Mouse (Mus musculus) neural tube, embryonic 14.5 days (tissue): ENCODE measurements around the gene Fgd2. TPM values are rescaled to one million over a fixed set of nuclear protein-coding genes. Genes with fewer than 3 reads are reported as not detected.
"Not testable (repeated sequence)": the region's sequence is repeated elsewhere in the genome, so short reads cannot be mapped to it uniquely, and the experiment has no call there.

ENCODE experiments used
- ATAC-seq: fragments of 200-750 bp; cut with Nextera tagmentation; 2 replicates; pipeline ENCODE4 v1.8.0; 2017; ENCODE audit warnings: low read depth, mild to moderate bottlenecking, moderate TSS enrichment, moderate library complexity
- H3K27ac ChIP-seq: fragments of 300-500 bp; sonication (generic); 2 replicates; pipeline ENCODE4 v1.5.1; 2014; ENCODE audit warnings: low read depth, mild to moderate bottlenecking, control low read depth, low read length, moderate library complexity, mixed read lengths
- H3K27me3 ChIP-seq: fragments of 300-500 bp; sonication (generic); 2 replicates; pipeline ENCODE4 v1.6.1; 2014; ENCODE audit warnings: low read length; ENCODE audit not compliant: control insufficient read depth, insufficient read depth
- H3K36me3 ChIP-seq: fragments of 300-500 bp; sonication (generic); 2 replicates; pipeline ENCODE4 v1.6.1; 2014; ENCODE audit warnings: low read length, mixed read lengths; ENCODE audit not compliant: control insufficient read depth, insufficient read depth
- H3K4me1 ChIP-seq: fragments of 300-500 bp; sonication (generic); 2 replicates; pipeline ENCODE4 v1.6.1; 2014; ENCODE audit warnings: low read length; ENCODE audit not compliant: control insufficient read depth, insufficient read depth
- H3K4me2 ChIP-seq: fragments of 300-500 bp; sonication (generic); 2 replicates; pipeline ENCODE4 v1.6.1; 2014; ENCODE audit warnings: mild to moderate bottlenecking, low read depth, low read length, control low read depth
- H3K4me3 ChIP-seq: fragments of 300-500 bp; sonication (generic); 2 replicates; pipeline ENCODE4 v1.5.1; 2014; ENCODE audit warnings: low read depth, low read length, control low read depth, mixed read lengths
- H3K9ac ChIP-seq: fragments of 300-500 bp; sonication (generic); replicated peaks from 2 replicates; pipeline ENCODE4 v1.6.1; 2014; ENCODE audit warnings: low read depth, mild to moderate bottlenecking, control low read depth, low read length, mixed read lengths
- H3K9me3 ChIP-seq: fragments of 300-500 bp; sonication (generic); 2 replicates; pipeline ENCODE4 v1.6.1; 2016; ENCODE audit warnings: low read length; ENCODE audit not compliant: control insufficient read depth
- WGBS: fragments of 180-500 bp; shearing (Covaris S2); extraction: QIAGEN DNeasy Blood & Tissue Kit; methylation state at CpG from one replicate; pipeline ENCODE4 v1.1.7; 2014; 5-methylcytosine and 5-hydroxymethylcytosine counted together
- polyA plus RNA-seq: library from polyadenylated mRNA; unstranded; fragments of >200 nt; fragmentation: Nextera tagmentation; extraction: Ambion mirVana; gene quantifications from 2 replicates; pipeline ENCODE4 v1.2.1, GENCODE M21; 2014

Fgd2 gene
- polyA plus RNA-seq, 1 experiment from 2014 or later, result 3.8 TPM

DNA sequence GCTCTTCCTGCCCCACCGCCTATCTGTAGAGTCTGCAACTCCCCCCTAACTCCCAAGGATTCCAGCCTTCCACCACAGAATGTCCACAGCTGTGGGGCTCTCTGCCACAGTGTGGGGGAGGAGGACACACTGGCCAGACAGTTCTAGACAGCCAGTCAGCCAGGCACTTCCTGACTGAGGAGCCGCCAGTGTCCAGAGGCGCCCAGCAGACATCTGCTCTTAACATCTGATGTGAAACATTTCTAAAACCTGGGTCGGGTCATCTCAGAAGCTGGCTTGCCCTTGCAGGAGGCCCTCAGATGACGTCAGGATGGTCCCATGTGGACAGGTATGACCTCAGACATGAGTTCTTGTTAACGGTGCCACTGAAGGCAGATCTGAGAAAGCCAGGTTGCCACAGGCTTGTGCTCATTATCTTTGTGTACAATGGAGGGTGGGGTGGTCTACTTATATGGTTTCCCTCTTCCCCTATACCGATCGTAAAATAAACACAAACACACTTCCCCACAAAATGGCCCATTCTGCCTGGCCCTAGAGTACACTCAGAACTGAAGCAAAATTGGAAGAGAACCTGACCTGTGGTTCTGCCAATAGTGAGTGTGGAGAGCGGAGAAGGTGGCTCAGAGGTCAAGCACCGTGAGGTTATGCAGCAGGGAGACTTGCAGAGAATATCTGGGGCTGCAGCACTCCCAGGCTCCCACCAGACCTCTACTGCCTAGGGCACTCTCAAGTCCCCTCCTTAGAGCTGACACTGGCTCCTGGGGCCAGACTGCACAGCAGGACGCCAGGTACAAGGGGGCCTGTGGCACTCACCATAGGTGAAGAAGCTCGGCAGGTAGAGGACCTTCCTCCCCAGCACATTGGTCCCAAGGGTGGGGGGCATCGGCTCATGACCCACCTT is 18.5 kb upstream of the Fgd2 start:
- H3K4me1 ChIP-seq, result peaks cover 24% of the 10 kb centered on the region
- WGBS, result 52% methylated on average over 13 of the region's 13 CpGs
- ATAC-seq, result no peak
- H3K4me3 ChIP-seq, result no peak overlapping the region
- H3K9ac ChIP-seq, result no peak overlapping the region
- no peaks in the 10 kb centered on the region for H3K27me3 ChIP-seq
- peaks cover 37% of the 10 kb centered on the region for H3K36me3 ChIP-seq
- no peaks in the 10 kb centered on the region for H3K9me3 ChIP-seq
- peak overlapping the region; percentile 69 for H3K27ac ChIP-seq
- no peak overlapping the region for H3K4me2 ChIP-seq

DNA sequence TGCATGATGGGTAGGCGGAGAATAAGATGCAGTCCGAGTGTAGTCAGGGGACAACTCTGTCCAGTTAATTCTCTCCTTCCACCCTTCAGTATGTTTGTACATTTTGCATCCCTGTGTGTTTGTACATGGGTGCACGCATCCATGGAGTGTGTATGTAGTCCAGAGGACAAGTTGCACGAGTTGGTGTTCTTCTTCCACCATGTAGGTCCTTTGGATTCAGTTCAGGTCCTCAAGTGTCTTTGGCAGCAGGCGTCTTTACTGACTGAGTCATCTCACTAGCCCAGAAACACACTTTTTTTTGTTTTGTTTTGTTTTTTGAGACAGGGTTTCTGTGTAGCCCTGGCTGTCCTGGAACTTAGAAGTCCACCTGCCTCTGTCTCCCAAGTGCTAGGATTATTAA is 17.5 kb upstream of the Fgd2 start:
- ATAC-seq, result no peak
- no peak overlapping the region for H3K4me3 ChIP-seq
- no peak overlapping the region for H3K27ac ChIP-seq
- H3K4me2 ChIP-seq, result no peak overlapping the region
- 93% methylated on average over 5 of the region's 5 CpGs for WGBS
- H3K9me3 ChIP-seq, result no peaks in the 10 kb centered on the region
- peaks cover 33% of the 10 kb centered on the region for H3K36me3 ChIP-seq
- peaks cover 26% of the 10 kb centered on the region for H3K4me1 ChIP-seq
- no peak overlapping the region for H3K9ac ChIP-seq
- no peaks in the 10 kb centered on the region for H3K27me3 ChIP-seq

DNA sequence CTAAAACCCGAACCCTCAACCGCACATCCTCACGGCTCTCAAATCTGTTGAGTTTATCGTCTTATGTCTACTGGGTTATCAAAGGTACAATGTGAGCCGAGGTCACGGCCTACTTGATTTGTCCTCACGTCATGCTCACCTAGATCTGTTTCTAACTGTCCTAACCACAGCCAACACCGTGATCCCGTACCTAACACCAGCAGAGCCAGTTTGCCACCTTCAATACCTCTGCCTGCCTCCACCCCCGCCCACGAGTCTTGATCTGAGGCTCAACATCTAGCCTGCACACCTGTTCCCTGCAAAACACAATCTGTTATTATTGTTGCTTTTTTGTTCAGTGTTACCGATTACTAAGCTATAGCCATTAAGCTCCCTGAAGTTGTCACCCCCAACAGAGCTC is 15.4 kb upstream of the Fgd2 start:
- 97% methylated on average over 12 of the region's 12 CpGs for WGBS
- Histone ChIP-seq H3K27me3 (no peaks in the 10 kb centered on the region), H3K9ac (no peak overlapping the region; the same call in 1 of the 2 replicates), H3K36me3 (peaks cover 13% of the 10 kb centered on the region), H3K9me3 (no peaks in the 10 kb centered on the region), H3K27ac (no peak overlapping the region), H3K4me1 (peaks cover 19% of the 10 kb centered on the region), H3K4me3 (no peak overlapping the region), H3K4me2 (peak overlapping the region; percentile 61; the same call in 1 of the 2 replicates)
- no peak for ATAC-seq

DNA sequence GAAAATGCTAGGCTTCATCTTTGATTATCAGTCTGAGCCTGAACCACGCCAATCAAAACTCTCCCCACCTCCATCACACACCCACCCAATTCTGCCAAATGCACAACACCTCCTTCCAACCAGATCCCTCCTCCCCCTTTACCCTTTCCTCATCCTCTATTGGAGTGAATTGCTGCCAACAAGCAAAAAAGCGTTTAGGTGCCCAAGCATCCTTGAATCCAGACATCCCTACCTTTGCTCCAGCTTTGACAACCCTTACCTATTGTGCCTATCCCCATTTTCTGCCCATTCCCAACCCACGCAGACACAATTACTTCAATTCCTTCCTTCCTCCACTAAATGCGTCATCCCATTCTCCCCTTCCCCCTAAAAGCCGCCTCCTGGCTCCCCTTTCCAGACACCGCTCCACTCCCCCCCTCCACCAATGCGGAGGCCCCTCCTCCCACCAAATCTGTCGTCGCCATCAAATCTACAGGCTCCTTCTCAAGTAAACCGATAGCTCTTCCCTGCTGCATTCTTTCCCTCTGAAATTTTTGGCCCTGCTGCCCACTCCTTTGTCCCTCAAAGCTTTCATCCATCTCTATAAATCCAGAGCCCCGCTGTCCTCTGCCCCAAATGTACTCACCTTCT is 14.1 kb upstream of the Fgd2 start:
- Histone ChIP-seq H3K9me3 (no peaks in the 10 kb centered on the region), H3K27ac (peak overlapping the region; percentile 92), H3K36me3 (peaks cover 9% of the 10 kb centered on the region), H3K4me2 (peak overlapping the region; percentile 61), H3K9ac (peak overlapping the region; percentile 86), H3K4me1 (peaks cover 18% of the 10 kb centered on the region), H3K27me3 (no peaks in the 10 kb centered on the region), H3K4me3 (peak overlapping the region; percentile 84)
- WGBS, result 3% methylated on average over 11 of the region's 11 CpGs
- no peak for ATAC-seq

DNA sequence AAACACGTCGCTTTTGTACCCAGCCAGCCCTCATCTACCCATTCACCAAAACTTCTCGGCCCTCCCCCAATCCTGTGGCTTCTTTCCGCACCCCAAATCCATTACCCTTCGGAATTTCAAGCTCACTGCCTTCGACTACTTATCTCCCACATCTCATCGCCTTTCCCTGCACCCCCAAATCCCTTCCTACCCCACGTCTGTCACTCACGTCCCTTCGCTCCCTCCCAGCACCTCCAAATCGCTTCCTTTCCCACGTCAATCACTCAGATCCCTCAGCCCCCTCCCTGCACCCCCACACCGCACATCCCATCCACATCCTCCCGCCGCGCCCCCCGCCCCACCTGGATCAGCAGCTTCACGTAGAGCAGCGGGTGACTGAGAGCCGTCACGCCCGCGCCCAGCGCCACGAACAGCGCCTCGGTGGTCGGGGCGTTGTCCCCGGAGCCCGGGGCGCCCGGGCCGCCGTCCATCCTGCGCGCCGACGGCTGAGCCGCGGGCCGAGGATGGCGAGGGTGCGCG is 13.5 kb upstream of the Fgd2 start:
- Histone ChIP-seq H3K4me2 (peak overlapping the region; percentile 61), H3K9ac (peak overlapping the region; percentile 86), H3K27ac (peak overlapping the region; percentile 92), H3K9me3 (no peaks in the 10 kb centered on the region), H3K4me3 (peak overlapping the region; percentile 84), H3K27me3 (no peaks in the 10 kb centered on the region), H3K36me3 (peaks cover 9% of the 10 kb centered on the region), H3K4me1 (peaks cover 12% of the 10 kb centered on the region)
- ATAC-seq, result peak; percentile 64
- under 1% methylated on average over 41 of the region's 45 CpGs for WGBS

DNA sequence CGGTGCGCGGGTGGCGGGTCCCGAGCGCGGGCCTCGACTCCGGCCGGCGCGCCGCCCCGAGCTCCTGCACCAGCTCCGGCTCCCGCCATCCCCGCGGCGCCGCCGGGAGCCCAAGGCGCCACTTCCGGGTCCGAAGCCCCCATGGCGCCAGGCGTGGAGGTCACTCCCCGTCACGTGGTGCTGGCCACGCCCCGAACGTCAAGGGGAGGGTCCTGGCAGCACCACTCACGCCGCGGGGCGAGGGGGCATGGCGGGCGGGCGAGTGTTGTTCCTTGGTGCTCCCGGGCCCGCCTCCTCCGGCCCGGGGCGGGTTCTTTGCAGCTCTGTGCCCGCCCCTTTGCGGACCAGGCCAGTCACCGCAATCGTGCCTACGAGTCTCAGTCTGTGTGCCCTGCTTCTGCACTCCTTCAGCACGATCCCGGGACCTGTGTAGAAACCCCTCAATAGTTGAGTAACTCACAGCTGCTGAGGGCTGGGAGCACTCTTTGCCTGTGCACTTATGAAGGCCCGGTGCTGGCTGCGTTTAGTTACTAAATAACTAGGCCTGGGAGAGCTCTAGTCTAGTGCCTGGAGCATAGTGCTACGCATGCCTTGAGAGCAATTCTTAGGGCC is 13.0 kb upstream of the Fgd2 start, which contains the start of gene Mtch1:
TSS of gene Mtch1 (minus strand) at position 290 of the 612 bp plus-strand sequence.
- H3K36me3 ChIP-seq, result peaks cover 9% of the 10 kb centered on the region
- H3K4me3 ChIP-seq, result peak within 1 kb of the TSS; percentile 84
- under 1% methylated on average over 38 of the region's 53 CpGs for WGBS
- peak within 1 kb of the TSS; percentile 61 for H3K4me2 ChIP-seq
- peak within 1 kb of the TSS; percentile 92 for H3K27ac ChIP-seq
- no peaks in the 10 kb centered on the region for H3K27me3 ChIP-seq
- no peaks in the 10 kb centered on the region for H3K9me3 ChIP-seq
- ATAC-seq, result peak; percentile 93
- peaks cover 12% of the 10 kb centered on the region for H3K4me1 ChIP-seq
- peak within 1 kb of the TSS; percentile 86 for H3K9ac ChIP-seq

DNA sequence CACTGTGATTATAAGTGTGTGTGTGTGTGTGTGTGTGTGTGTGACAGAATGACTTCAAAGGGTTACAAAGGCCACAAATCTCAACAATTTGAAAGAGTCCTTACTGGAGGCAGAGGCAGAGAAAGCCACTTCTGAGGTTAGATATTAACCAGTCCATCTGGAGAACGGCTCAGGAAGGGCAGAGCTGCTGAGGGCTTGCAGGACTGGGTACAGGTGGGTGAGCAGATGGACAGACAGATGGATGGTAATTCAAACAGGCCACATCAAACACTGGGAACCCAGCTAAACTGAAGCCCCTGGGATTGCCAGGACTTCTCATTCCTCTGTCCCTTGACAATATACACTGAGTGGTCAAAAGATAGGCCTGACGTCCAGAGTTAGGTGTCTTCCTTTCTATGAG is 11.7 kb upstream of the Fgd2 start:
- Histone ChIP-seq H3K27ac (no peak overlapping the region), H3K4me2 (no peak overlapping the region), H3K9me3 (no peaks in the 10 kb centered on the region), H3K36me3 (peaks cover under 1% of the 10 kb centered on the region; the same call in 1 of the 2 replicates), H3K4me1 (peaks cover 12% of the 10 kb centered on the region), H3K4me3 (no peak overlapping the region), H3K27me3 (no peaks in the 10 kb centered on the region), H3K9ac (no peak overlapping the region)
- 75% methylated on average over 2 of the region's 2 CpGs for WGBS
- ATAC-seq, result no peak

DNA sequence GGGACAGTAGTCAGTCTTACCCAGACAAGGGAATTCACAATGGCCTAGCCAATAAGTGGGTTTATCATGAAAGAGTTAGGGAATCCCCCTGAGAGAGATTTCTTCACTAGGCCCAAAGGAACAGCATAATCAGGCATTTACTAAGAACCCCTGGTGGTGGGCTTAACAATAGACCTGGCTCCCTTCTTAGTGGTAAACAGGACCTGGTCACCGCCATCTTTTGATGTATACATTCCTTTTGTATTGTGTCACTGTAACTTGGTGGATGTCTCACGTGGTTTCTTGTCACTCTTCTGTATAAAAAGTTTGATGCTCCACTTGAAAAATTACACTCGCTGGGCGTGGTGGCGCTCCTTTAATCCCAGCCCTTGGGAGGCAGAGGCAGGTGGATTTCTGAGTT is 9.7 kb upstream of the Fgd2 start:
- ATAC-seq, H3K9me3 ChIP-seq: not testable (repeated sequence)

More for the DNA sequence above, 9.7 kb upstream of the Fgd2 start:
- not testable (repeated sequence) for H3K27ac ChIP-seq, H3K27me3 ChIP-seq, H3K36me3 ChIP-seq, H3K4me2 ChIP-seq, H3K9ac ChIP-seq, H3K4me3 ChIP-seq
- peaks cover 13% of the 10 kb centered on the region for H3K4me1 ChIP-seq
- WGBS, result 75% methylated on average over 5 of the region's 5 CpGs
